Mouse (Mus musculus): Measurements from ENCODE around the gene Nol12.

DNA sequence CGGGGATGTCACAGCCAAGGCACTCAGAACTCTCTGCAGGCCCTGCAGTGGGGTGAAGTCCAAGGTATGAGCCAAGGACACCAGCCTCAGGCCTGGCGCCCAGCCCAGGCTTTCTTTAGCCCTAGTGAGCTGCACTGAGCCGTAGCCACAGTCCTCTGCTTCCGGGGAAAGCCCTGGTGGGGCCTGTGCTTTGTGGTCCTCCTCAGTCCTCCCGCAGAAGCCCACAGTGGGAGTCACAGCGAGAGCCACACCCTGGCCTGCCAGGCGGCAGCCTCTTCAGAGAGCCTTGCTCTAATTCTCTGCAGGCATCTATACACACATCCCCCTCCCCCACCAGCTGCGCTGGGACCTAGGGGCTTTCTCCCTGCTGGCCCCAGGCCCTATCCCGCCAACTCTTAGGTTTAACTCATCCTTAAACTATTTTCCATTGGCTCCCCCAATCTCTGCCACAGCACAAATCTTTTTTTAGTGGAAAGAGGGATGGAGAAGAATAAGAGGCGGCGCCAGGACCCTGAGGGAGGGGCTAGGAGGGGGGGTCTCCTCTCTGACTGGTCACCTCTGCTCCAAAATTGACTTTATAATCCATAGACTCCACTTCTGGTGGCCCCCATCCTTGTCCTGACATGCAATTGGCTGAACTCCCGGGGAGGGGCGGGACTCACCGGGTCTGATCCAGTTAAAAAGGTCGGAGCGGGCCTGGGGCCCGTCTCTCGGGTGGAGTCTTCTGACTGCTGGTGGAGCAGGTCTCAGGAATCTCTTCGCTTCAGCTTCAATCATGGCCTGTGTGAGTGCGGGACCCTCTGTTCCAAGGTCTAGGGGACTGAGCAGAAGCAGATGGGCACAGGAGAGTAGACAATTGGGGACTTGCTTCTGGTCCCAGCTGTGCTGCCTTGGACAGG, 8.5 kb upstream of the Nol12 start, which contains the start of gene Lgals1:
- TF ChIP-seq CTCF (IDR thresholded peaks at IDR 0.05; ENCODE audit: low read depth), result no peak
- no peak for TF ChIP-seq EP300 (IDR thresholded peaks at IDR 0.05; ENCODE audit: low read depth)

Measured in liver, postnatal 0 days (tissue).